Mouse (Mus musculus): ENCODE data around the gene Cd4. TPM values are rescaled to one million over a fixed set of nuclear protein-coding genes. Genes with fewer than 3 reads are reported as not detected.

Gene Cd4
- polyA plus RNA-seq, 2 experiments: 0.10 to 0.26 TPM

DNA sequence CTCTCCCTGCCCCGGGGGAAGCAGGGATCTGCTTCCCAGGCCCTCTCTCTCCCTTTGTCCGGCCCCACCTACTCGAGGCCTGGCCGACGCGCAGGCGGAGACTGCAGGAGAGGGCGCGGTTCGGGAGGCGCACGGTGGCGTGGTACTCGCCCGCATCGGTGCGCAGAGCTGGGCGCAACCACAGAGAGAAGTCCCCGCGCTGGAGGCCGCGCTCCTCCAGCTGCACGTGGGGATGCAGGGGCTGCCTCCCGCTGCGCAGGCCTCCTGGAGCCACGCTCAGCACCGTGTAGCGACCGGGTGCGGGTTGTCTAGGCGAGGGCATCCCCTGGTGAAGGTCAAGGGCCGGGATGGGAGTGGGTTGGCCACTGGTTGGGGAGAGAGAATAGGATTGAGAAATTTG, 22.0 kb upstream of the Cd4 start:
- Histone ChIP-seq H3K9me3 (ENCODE audit: control insufficient read depth, low read length) (no peaks in the 10 kb centered on the region), H3K27me3 (ENCODE audit: control insufficient read depth, insufficient read depth, low read length) (no peaks in the 10 kb centered on the region), H3K9ac (ENCODE audit: low read depth, low read length, severe bottlenecking) (peak overlapping the region; percentile 38), H3K27ac (replicated peaks; ENCODE audit: low read depth, low read length) (no peak overlapping the region), H3K36me3 (ENCODE audit: control insufficient read depth, insufficient read depth, low read length) (peaks cover 26% of the 10 kb centered on the region), H3K4me3 (replicated peaks; ENCODE audit: low read length) (peak overlapping the region; percentile 13), H3K4me2 (replicated peaks; ENCODE audit: low read depth, low read length, severe bottlenecking) (peak overlapping the region; percentile 43), H3K4me1 (ENCODE audit: control insufficient read depth, insufficient read depth, low read length) (peaks cover 15% of the 10 kb centered on the region)
- ATAC-seq (ENCODE audit: low FRiP score, low read depth) (no peak), DNase-seq (ENCODE audit: low spot score) (no peak)
- TF ChIP-seq POLR2A (IDR thresholded peaks at IDR 0.05; ENCODE audit: borderline replicate concordance, extremely low read depth, insufficient read depth, insufficient read length): 0 out of 2 replicates have a peak, but pooled peaks have one; percentile 18
- WGBS: 5% methylated on average over 28 of the region's 32 CpGs

DNA sequence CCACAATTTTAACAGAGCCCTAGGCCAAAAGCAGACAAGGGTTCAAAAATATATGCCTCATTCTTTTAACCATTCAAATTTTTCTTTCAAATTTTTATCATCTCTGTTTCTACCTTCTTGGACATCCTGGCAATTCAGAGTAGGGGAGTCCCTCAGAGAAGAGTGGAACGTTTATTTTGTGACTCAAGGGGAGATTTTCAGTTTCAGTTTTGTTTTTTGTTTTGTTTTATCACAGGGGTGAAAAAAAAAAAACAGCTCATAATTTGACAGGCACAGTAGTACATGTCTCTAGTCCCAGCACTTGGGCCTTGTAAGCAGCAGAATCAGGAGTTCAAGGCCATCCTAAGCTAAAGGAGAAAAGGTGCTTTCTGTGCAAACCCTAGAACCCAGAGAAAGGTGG, 19.7 kb upstream of the Cd4 start:
- no peak for TF ChIP-seq POLR2A (IDR thresholded peaks at IDR 0.05; ENCODE audit: borderline replicate concordance, extremely low read depth, insufficient read depth, insufficient read length)
- Histone ChIP-seq H3K9me3 (ENCODE audit: control insufficient read depth, low read length) (no peaks in the 10 kb centered on the region), H3K4me3 (replicated peaks; ENCODE audit: low read length) (no peak overlapping the region), H3K27me3 (ENCODE audit: control insufficient read depth, insufficient read depth, low read length) (no peaks in the 10 kb centered on the region), H3K4me1 (ENCODE audit: control insufficient read depth, insufficient read depth, low read length) (peaks cover 20% of the 10 kb centered on the region), H3K36me3 (ENCODE audit: control insufficient read depth, insufficient read depth, low read length) (peaks cover 4% of the 10 kb centered on the region; the same call in 1 of the 2 replicates), H3K27ac (replicated peaks; ENCODE audit: low read depth, low read length) (no peak overlapping the region), H3K4me2 (replicated peaks; ENCODE audit: low read depth, low read length, severe bottlenecking) (no peak overlapping the region), H3K9ac (ENCODE audit: low read depth, low read length, severe bottlenecking) (no peak overlapping the region)
- DNase-seq (ENCODE audit: low spot score) (no peak), ATAC-seq (ENCODE audit: low FRiP score, low read depth) (no peak)
- 75% methylated on average over 1 of the region's 1 CpGs for WGBS

DNA sequence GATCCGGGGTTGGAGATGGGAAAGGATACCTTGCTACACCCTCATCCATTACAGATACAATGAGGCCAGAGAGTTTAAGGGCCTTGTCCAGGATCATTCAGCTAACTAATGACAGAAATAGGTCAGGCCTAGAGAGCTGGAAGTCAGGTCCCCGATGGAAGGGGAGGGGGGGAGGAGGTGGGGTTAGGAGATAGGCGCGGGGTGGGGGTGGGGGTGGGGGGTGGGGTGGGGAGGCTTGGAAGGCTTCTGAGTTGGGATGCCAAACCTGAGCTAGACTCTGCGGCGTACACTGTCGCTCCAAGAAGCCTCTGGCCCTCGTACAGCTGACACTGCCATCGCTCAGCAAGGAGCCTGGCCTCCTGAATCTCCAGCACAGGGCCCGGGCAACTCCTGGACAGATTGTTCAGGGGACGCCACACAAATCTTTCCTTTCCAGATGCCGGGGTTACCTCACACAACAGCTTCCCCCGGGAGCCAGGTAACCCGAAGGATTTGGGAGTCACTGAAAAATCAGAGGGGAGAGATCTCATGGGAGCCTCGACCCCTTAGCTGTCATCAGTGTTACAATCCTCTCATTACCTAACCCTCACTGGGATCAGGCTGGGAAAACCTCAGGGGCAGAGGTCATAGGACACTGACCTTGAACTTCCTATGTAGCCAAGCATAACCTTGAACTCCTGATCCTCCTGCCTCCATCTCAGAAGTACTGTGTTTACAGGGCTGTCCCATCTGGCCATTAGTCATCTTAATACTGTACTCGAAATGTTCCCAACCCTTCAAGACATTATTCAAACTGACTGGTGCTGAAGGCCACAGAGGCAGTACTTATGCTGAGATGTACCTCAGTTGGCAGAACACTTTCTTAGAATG, 17.2 kb upstream of the Cd4 start:
- no peaks in the 10 kb centered on the region for H3K9me3 ChIP-seq (ENCODE audit: control insufficient read depth, low read length)
- peak overlapping the region; percentile 74 for H3K9ac ChIP-seq (ENCODE audit: low read depth, low read length, severe bottlenecking)
- peak overlapping the region; percentile 48 for H3K4me3 ChIP-seq (replicated peaks; ENCODE audit: low read length)
- TF ChIP-seq POLR2A (IDR thresholded peaks at IDR 0.05; ENCODE audit: borderline replicate concordance, extremely low read depth, insufficient read depth, insufficient read length): no peak
- peak overlapping the region; percentile 78 for H3K4me2 ChIP-seq (replicated peaks; ENCODE audit: low read depth, low read length, severe bottlenecking)
- no peaks in the 10 kb centered on the region for H3K27me3 ChIP-seq (ENCODE audit: control insufficient read depth, insufficient read depth, low read length)
- no peak for ATAC-seq (ENCODE audit: low FRiP score, low read depth)
- H3K36me3 ChIP-seq (ENCODE audit: control insufficient read depth, insufficient read depth, low read length): no peaks in the 10 kb centered on the region
- 41% methylated on average over 14 of the region's 16 CpGs for WGBS
- H3K27ac ChIP-seq (replicated peaks; ENCODE audit: low read depth, low read length): peak overlapping the region; percentile 99
- H3K4me1 ChIP-seq (ENCODE audit: control insufficient read depth, insufficient read depth, low read length): peaks cover 18% of the 10 kb centered on the region
- DNase-seq (ENCODE audit: low spot score): no peak

DNA sequence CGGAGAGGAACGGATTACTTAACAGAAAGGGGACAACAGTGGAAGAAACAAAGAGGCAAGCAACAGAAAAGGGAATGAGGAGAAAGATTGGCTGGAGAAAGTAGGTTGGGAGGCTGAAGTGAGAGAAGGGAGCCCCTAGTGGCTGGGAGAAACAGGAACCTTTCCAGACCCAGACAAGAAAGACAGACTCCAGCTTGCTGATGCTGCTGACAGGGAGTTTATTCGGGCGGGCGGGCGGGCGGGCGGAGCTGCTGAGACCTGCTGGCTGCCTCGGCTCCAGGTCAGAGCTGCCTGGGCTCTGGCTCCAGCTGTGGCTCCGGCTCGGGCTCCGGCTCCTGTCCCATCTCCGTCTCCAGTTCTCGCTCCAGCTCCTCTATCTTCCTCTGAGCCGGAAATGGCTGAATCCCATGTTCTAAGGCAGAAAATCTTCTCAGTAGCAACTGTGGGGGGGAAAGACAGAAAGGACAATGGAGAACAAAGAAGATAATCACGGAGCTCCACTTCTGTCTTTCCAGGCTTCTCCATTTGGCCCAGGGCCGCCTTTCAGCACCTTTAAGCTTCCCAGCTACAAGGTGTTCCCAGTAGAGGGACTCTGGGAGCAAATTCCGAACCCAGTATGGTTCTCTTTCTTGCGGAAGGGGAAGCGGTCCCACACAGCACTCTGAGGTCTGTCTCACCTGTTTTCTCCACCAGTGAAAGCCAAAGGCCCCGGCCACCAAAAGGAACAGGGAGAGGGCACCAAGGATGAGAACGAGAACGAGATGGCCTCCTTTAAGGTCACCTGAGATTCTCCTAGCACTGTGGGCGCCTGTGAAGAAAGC, 16.4 kb upstream of the Cd4 start:
- DNase-seq (ENCODE audit: low spot score) (peak; percentile 85), ATAC-seq (ENCODE audit: low FRiP score, low read depth) (peak; percentile 83)
- no peaks in the 10 kb centered on the region for H3K27me3 ChIP-seq (ENCODE audit: control insufficient read depth, insufficient read depth, low read length)

DNA sequence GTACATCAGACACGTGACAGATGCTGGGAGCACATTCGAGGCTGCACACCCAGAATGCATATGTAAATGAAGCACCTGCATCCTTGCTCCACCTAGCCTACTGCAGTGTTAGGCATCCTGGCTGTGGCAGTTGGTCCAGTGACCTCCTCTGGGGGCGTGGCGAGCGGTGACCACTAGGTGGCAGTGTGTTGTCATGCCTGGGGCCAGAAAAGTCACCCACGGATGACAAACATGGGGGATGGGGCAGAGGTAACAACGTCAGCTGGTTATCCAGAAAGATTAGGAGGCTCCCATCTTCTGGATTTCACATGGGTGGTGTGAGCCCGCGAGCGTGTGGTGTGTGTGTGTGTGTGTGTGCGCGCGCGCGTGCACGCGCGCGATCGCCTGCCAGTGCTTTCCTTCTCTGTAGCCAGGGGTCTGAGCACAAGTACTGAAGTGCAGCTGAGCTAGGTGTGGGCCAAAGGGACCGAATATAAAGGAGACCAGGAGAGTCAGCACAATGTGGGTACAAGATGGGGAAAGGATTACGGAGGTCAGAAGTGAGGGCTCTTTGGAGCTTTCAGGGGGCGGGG, 15.6 kb upstream of the Cd4 start:
- H3K4me3 ChIP-seq (replicated peaks; ENCODE audit: low read length): peak overlapping the region; percentile 48
- WGBS: under 1% methylated on average over 23 of the region's 23 CpGs

More for the DNA sequence above, 16.4 kb upstream of the Cd4 start:
- Histone ChIP-seq H3K27ac (replicated peaks; ENCODE audit: low read depth, low read length) (peak overlapping the region; percentile 99), H3K36me3 (ENCODE audit: control insufficient read depth, insufficient read depth, low read length) (no peaks in the 10 kb centered on the region), H3K9me3 (ENCODE audit: control insufficient read depth, low read length) (no peaks in the 10 kb centered on the region), H3K4me2 (replicated peaks; ENCODE audit: low read depth, low read length, severe bottlenecking) (peak overlapping the region; percentile 78), H3K9ac (ENCODE audit: low read depth, low read length, severe bottlenecking) (peak overlapping the region; percentile 74), H3K4me3 (replicated peaks; ENCODE audit: low read length) (peak overlapping the region; percentile 48), H3K4me1 (ENCODE audit: control insufficient read depth, insufficient read depth, low read length) (peaks cover 11% of the 10 kb centered on the region; the same call in 1 of the 2 replicates)
- 9% methylated on average over 23 of the region's 24 CpGs for WGBS
- peak; percentile 72; the same call in 1 of the 2 replicates for TF ChIP-seq POLR2A (IDR thresholded peaks at IDR 0.05; ENCODE audit: borderline replicate concordance, extremely low read depth, insufficient read depth, insufficient read length)

More for the DNA sequence above, 15.6 kb upstream of the Cd4 start:
- peak; percentile 90 for DNase-seq (ENCODE audit: low spot score)
- H3K9ac ChIP-seq (ENCODE audit: low read depth, low read length, severe bottlenecking): peak overlapping the region; percentile 74
- H3K9me3 ChIP-seq (ENCODE audit: control insufficient read depth, low read length): no peaks in the 10 kb centered on the region
- no peaks in the 10 kb centered on the region for H3K27me3 ChIP-seq (ENCODE audit: control insufficient read depth, insufficient read depth, low read length)
- peaks cover 11% of the 10 kb centered on the region; the same call in 1 of the 2 replicates for H3K4me1 ChIP-seq (ENCODE audit: control insufficient read depth, insufficient read depth, low read length)
- peak overlapping the region; percentile 99 for H3K27ac ChIP-seq (replicated peaks; ENCODE audit: low read depth, low read length)
- ATAC-seq (ENCODE audit: low FRiP score, low read depth): peak; percentile 84
- no peaks in the 10 kb centered on the region for H3K36me3 ChIP-seq (ENCODE audit: control insufficient read depth, insufficient read depth, low read length)
- H3K4me2 ChIP-seq (replicated peaks; ENCODE audit: low read depth, low read length, severe bottlenecking): peak overlapping the region; percentile 78
- TF ChIP-seq POLR2A (IDR thresholded peaks at IDR 0.05; ENCODE audit: borderline replicate concordance, extremely low read depth, insufficient read depth, insufficient read length): peak; percentile 22; the same call in 1 of the 2 replicates

Measured in limb, embryonic 14.5 days (tissue).